Mouse (Mus musculus) E14TG2a.4 (cell line): ENCODE measurements around the gene Fndc5.

Experiments
- H3K27me3 ChIP-seq: 2 replicates; pipeline ENCODE4 v1.6.1; 2014; ENCODE audit warnings: low read length, control low read depth; ENCODE audit not compliant: insufficient read depth
- H3K36me3 ChIP-seq: 2 replicates; pipeline ENCODE4 v1.6.1; 2014; ENCODE audit warnings: low read length, control low read depth; ENCODE audit not compliant: insufficient read depth
- H3K4me1 ChIP-seq: replicated peaks from 2 replicates; pipeline ENCODE4 v1.6.1; 2014; ENCODE audit warnings: low read depth, low read length, control low read depth
- H3K4me3 ChIP-seq: replicated peaks from 2 replicates; pipeline ENCODE4 v1.5.1; 2014; ENCODE audit warnings: mild to moderate bottlenecking, low read length
- H3K9me3 ChIP-seq: 2 replicates; pipeline ENCODE4 v1.6.1; 2014; ENCODE audit warnings: low read length, control low read depth
- CTCF ChIP-seq: conservative IDR thresholded peaks from 2 replicates; pipeline ENCODE4 v1.5.1; 2014; ENCODE audit warnings: low read length
- NANOG ChIP-seq: IDR thresholded peaks from 2 replicates; pipeline ENCODE4 v1.6.1; 2014; ENCODE audit warnings: borderline replicate concordance, low read length, mixed read lengths
- POU5F1 ChIP-seq: IDR thresholded peaks from 2 replicates; pipeline ENCODE4 v1.6.1; 2014; ENCODE audit warnings: low read length, borderline replicate concordance

Gene Fndc5

GRCm38 (mm10) chr4:129140808-129141207 lies 4.0 kb downstream of the Fndc5 start:
- peaks cover 51% of the 10 kb centered on the region for H3K27me3 ChIP-seq
- no peak overlapping the region for H3K4me3 ChIP-seq
- H3K4me1 ChIP-seq: peaks cover 43% of the 10 kb centered on the region
- TF ChIP-seq POU5F1 (no peak), NANOG (no peak), CTCF (no peak)
- H3K9me3 ChIP-seq: no peaks in the 10 kb centered on the region
- H3K36me3 ChIP-seq: no peaks in the 10 kb centered on the region

GRCm38 (mm10) chr4:129141560-129142438 lies 5.0 kb downstream of the Fndc5 start:
- Histone ChIP-seq H3K4me3 (no peak overlapping the region), H3K9me3 (no peaks in the 10 kb centered on the region), H3K27me3 (peaks cover 42% of the 10 kb centered on the region), H3K4me1 (peaks cover 39% of the 10 kb centered on the region), H3K36me3 (no peaks in the 10 kb centered on the region; the same call in 1 of the 2 replicates)
- TF ChIP-seq NANOG: no peak
- TF ChIP-seq CTCF: no peak
- no peak for TF ChIP-seq POU5F1

- H3K4me1 ChIP-seq: peaks cover 35% of the 10 kb centered on the region
- TF ChIP-seq NANOG (no peak), CTCF (no peak), POU5F1 (no peak)
- no peaks in the 10 kb centered on the region; the same call in 1 of the 2 replicates for H3K36me3 ChIP-seq
- H3K4me3 ChIP-seq: no peak overlapping the region
- H3K27me3 ChIP-seq: peaks cover 36% of the 10 kb centered on the region
- no peaks in the 10 kb centered on the region for H3K9me3 ChIP-seq
These were observed 5.7 kb downstream of the Fndc5 start for GRCm38 (mm10) chr4:129142439-129143045.

- H3K36me3 ChIP-seq: peaks cover 2% of the 10 kb centered on the region
- H3K9me3 ChIP-seq: no peaks in the 10 kb centered on the region
- H3K4me3 ChIP-seq: no peak overlapping the region
- H3K4me1 ChIP-seq: peaks cover 43% of the 10 kb centered on the region
- peaks cover 26% of the 10 kb centered on the region for H3K27me3 ChIP-seq
- no peak for TF ChIP-seq CTCF
- no peak for TF ChIP-seq NANOG
- no peak for TF ChIP-seq POU5F1
These were observed 6.7 kb downstream of the Fndc5 start for GRCm38 (mm10) chr4:129143509-129143908.

- no peaks in the 10 kb centered on the region for H3K9me3 ChIP-seq
- H3K36me3 ChIP-seq: peaks cover 14% of the 10 kb centered on the region
- no peak for TF ChIP-seq NANOG
- TF ChIP-seq POU5F1: no peak
- no peak for TF ChIP-seq CTCF
- H3K27me3 ChIP-seq: peaks cover 14% of the 10 kb centered on the region
- peaks cover 45% of the 10 kb centered on the region for H3K4me1 ChIP-seq
- H3K4me3 ChIP-seq: no peak overlapping the region
These were observed 7.9 kb downstream of the Fndc5 start for GRCm38 (mm10) chr4:129144401-129145367.

- Histone ChIP-seq H3K9me3 (no peaks in the 10 kb centered on the region), H3K27me3 (peaks cover 7% of the 10 kb centered on the region; the same call in 1 of the 2 replicates), H3K4me1 (peaks cover 45% of the 10 kb centered on the region), H3K4me3 (no peak overlapping the region), H3K36me3 (peaks cover 21% of the 10 kb centered on the region)
- TF ChIP-seq CTCF (no peak), POU5F1 (no peak), NANOG (no peak)
These were observed 8.6 kb downstream of the Fndc5 start for GRCm38 (mm10) chr4:129145411-129145810.

GRCm38 (mm10) chr4:129145943-129146342 lies 9.1 kb downstream of the Fndc5 start:
- H3K27me3 ChIP-seq: peaks cover 2% of the 10 kb centered on the region; the same call in 1 of the 2 replicates
- peaks cover 26% of the 10 kb centered on the region for H3K36me3 ChIP-seq
- H3K4me3 ChIP-seq: no peak overlapping the region
- TF ChIP-seq CTCF (no peak), NANOG (no peak), POU5F1 (no peak)
- no peaks in the 10 kb centered on the region for H3K9me3 ChIP-seq
- H3K4me1 ChIP-seq: peaks cover 45% of the 10 kb centered on the region
